Comparison of ENCODE assay signal across 8 mouse cellular contexts in the genomic region with DNA sequence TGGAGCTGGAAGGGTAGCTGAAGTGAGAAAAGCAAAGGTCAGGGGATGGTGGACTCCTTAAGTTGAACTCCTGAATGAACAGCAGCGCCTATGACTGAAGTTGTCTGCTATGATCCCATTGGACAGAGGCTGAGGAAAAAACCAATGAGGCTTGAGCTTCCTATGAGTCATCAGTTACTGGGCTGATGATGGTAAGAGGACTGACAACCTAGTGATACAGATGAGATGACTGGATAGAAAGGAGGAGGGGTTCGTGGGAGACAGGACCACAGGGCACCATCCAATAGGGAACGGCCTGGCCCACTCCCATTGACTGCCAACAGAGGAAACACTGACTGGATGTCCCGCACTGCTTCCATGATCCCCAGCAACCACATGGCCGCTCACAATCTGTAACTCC. TPM values are rescaled to one million over a fixed set of nuclear protein-coding genes. Genes with fewer than 3 reads are reported as not detected.
A peak's percentile ranks its signal among the peaks of the same experiment; 100 is the strongest.
DNase-seq lines count a peak whose midpoint lies in the region; ATAC-seq and TF ChIP-seq lines count a peak whose summit lies in the region.

No protein-coding gene starts in this region.

- H3K4me2 ChIP-seq in embryonic facial prominence, embryonic 12.5 days (replicated peaks): no peak overlapping the region
- H3K4me2 ChIP-seq in hindbrain, postnatal 0 days (ENCODE audit: low read depth, low read length): no peak overlapping the region
- no peak overlapping the region for H3K4me2 ChIP-seq in liver, embryonic 11.5 days
- H3K4me2 ChIP-seq in neural tube, embryonic 12.5 days (replicated peaks): no peak overlapping the region

- no peak for TF ChIP-seq CTCF in hindbrain, postnatal 0 days (IDR thresholded peaks at IDR 0.05; ENCODE audit: low read depth)

- DNase-seq in gastrocnemius, adult 18-20 months (ENCODE audit: low spot score): peak; percentile 45
- DNase-seq in gastrocnemius, postnatal 14 days: no peak
- DNase-seq in ES-CJ7 (ENCODE audit: low read depth, low spot score): peak; percentile 89
- peak; percentile 82 for DNase-seq in hindbrain, postnatal 0 days (ENCODE audit: low spot score)
- DNase-seq in liver, embryonic 11.5 days (ENCODE audit: low spot score): no peak
- no peak for DNase-seq in cerebellum, adult 9-11 months

- no peak overlapping the region for H3K4me3 ChIP-seq in embryonic facial prominence, embryonic 12.5 days
- no peak overlapping the region for H3K4me3 ChIP-seq in hindbrain, postnatal 0 days (ENCODE audit: low read length)
- no peak overlapping the region for H3K4me3 ChIP-seq in liver, embryonic 11.5 days (ENCODE audit: low read depth, low read length)
- H3K4me3 ChIP-seq in neural tube, embryonic 12.5 days: no peak overlapping the region

- H3K9ac ChIP-seq in embryonic facial prominence, embryonic 12.5 days: no peak overlapping the region
- no peak overlapping the region for H3K9ac ChIP-seq in hindbrain, postnatal 0 days (replicated peaks; ENCODE audit: low read length)
- no peak overlapping the region for H3K9ac ChIP-seq in liver, embryonic 11.5 days (ENCODE audit: low read depth, low read length)
- H3K9ac ChIP-seq in neural tube, embryonic 12.5 days: no peak overlapping the region

- no peaks in the 10 kb centered on the region for H3K9me3 ChIP-seq in embryonic facial prominence, embryonic 12.5 days
- H3K9me3 ChIP-seq in hindbrain, postnatal 0 days (ENCODE audit: low read length): no peaks in the 10 kb centered on the region
- no peaks in the 10 kb centered on the region for H3K9me3 ChIP-seq in liver, embryonic 11.5 days (ENCODE audit: control insufficient read depth, low read length)
- no peaks in the 10 kb centered on the region for H3K9me3 ChIP-seq in neural tube, embryonic 12.5 days

- no peak overlapping the region for H3K27ac ChIP-seq in embryonic facial prominence, embryonic 12.5 days
- H3K27ac ChIP-seq in hindbrain, postnatal 0 days: no peak overlapping the region
- H3K27ac ChIP-seq in liver, embryonic 11.5 days (ENCODE audit: low read depth, low read length): no peak overlapping the region
- H3K27ac ChIP-seq in neural tube, embryonic 12.5 days: no peak overlapping the region

- 0 out of 2 replicates have a peak, but pooled peaks cover 6% of the 10 kb centered on the region for H3K4me1 ChIP-seq in embryonic facial prominence, embryonic 12.5 days
- H3K4me1 ChIP-seq in hindbrain, postnatal 0 days (ENCODE audit: insufficient read depth, low read length): no peaks in the 10 kb centered on the region
- no peaks in the 10 kb centered on the region for H3K4me1 ChIP-seq in liver, embryonic 11.5 days (replicated peaks; ENCODE audit: control insufficient read depth, insufficient read depth, low read length)
- peaks cover 5% of the 10 kb centered on the region; the same call in 1 of the 2 replicates for H3K4me1 ChIP-seq in neural tube, embryonic 12.5 days

- peaks cover 19% of the 10 kb centered on the region for H3K27me3 ChIP-seq in embryonic facial prominence, embryonic 12.5 days
- peaks cover 3% of the 10 kb centered on the region; the same call in 1 of the 2 replicates for H3K27me3 ChIP-seq in hindbrain, postnatal 0 days (ENCODE audit: insufficient read depth, low read length)
- peaks cover 22% of the 10 kb centered on the region for H3K27me3 ChIP-seq in liver, embryonic 11.5 days (replicated peaks; ENCODE audit: control insufficient read depth, insufficient read depth, low read length)
- H3K27me3 ChIP-seq in neural tube, embryonic 12.5 days (replicated peaks): peaks cover 8% of the 10 kb centered on the region

- H3K36me3 ChIP-seq in embryonic facial prominence, embryonic 12.5 days: no peaks in the 10 kb centered on the region
- H3K36me3 ChIP-seq in hindbrain, postnatal 0 days (ENCODE audit: insufficient read depth, low read length): no peaks in the 10 kb centered on the region
- no peaks in the 10 kb centered on the region for H3K36me3 ChIP-seq in liver, embryonic 11.5 days (ENCODE audit: control insufficient read depth, insufficient read depth, low read length)
- no peaks in the 10 kb centered on the region for H3K36me3 ChIP-seq in neural tube, embryonic 12.5 days

- WGBS in embryonic facial prominence, embryonic 12.5 days: 14% methylated on average over 5 of the region's 5 CpGs
- 9% methylated on average over 5 of the region's 5 CpGs for WGBS in hindbrain, postnatal 0 days
- 20% methylated on average over 5 of the region's 5 CpGs for WGBS in liver, embryonic 11.5 days
- WGBS in neural tube, embryonic 12.5 days: 22% methylated on average over 5 of the region's 5 CpGs

- peak; percentile 81 for ATAC-seq in embryonic facial prominence, embryonic 12.5 days (ENCODE audit: insufficient number of reproducible peaks, insufficient read depth, low FRiP score, low TSS enrichment)
- peak; percentile 88 for ATAC-seq in hindbrain, postnatal 0 days
- ATAC-seq in liver, embryonic 11.5 days (replicated peaks; ENCODE audit: low FRiP score): peak; percentile 54
- peak; percentile 82 for ATAC-seq in neural tube, embryonic 12.5 days (ENCODE audit: low FRiP score, low read depth)

- intact Hi-C loops in gastrocnemius, postnatal 14 days (cut with DNase I; ENCODE audit: low total_unique reads): loop anchor here (5.0 to 10.0 kb wide), 3 partner anchors 42 to 165 kb away; a partner anchor contains a TSS

RNA-seq across cellular contexts. Expression of a gene that starts 12.5 kb away (rescaled TPM):
- total RNA-seq in gastrocnemius, adult 18-20 months (2021): not detected
- not detected for total RNA-seq in gastrocnemius, postnatal 14 days (2021)
- 0.43 and 0.48 TPM in 2 replicates for polyA plus RNA-seq in embryonic facial prominence, embryonic 12.5 days (2016; fragmentation: Nextera tagmentation; extraction: Ambion mirVana)
- not detected in 2 replicates for total RNA-seq in hindbrain, postnatal 0 days (2014; rRNA removed)
- 0.23 and 0.31 TPM in 2 replicates for polyA plus RNA-seq in hindbrain, postnatal 0 days (2015; fragmentation: Nextera tagmentation; extraction: Ambion mirVana)
- polyA plus RNA-seq in liver, embryonic 11.5 days (2014; fragmentation: Nextera tagmentation; extraction: Ambion mirVana): 0.26 and 0.56 TPM in 2 replicates
- polyA plus RNA-seq in neural tube, embryonic 12.5 days (2016; fragmentation: Nextera tagmentation; extraction: Ambion mirVana): 0.44 and 0.50 TPM in 2 replicates

RNA-seq across cellular contexts. Expression of a gene that starts 39.7 kb away (rescaled TPM):
- total RNA-seq in gastrocnemius, adult 18-20 months (2021): 1 to 10 TPM; 2.6 to 3.2 TPM
- 1 to 10 TPM; 2.3 to 3.6 TPM for total RNA-seq in gastrocnemius, postnatal 14 days (2021)
- 12.3 and 16.7 TPM in 2 replicates for polyA plus RNA-seq in embryonic facial prominence, embryonic 12.5 days (2016; fragmentation: Nextera tagmentation; extraction: Ambion mirVana)
- 30.9 and 31.3 TPM in 2 replicates for total RNA-seq in hindbrain, postnatal 0 days (2014; rRNA removed)
- polyA plus RNA-seq in hindbrain, postnatal 0 days (2015; fragmentation: Nextera tagmentation; extraction: Ambion mirVana): 23.5 and 24.1 TPM in 2 replicates
- polyA plus RNA-seq in liver, embryonic 11.5 days (2014; fragmentation: Nextera tagmentation; extraction: Ambion mirVana): 5.6 and 5.9 TPM in 2 replicates
- polyA plus RNA-seq in neural tube, embryonic 12.5 days (2016; fragmentation: Nextera tagmentation; extraction: Ambion mirVana): 12.3 and 15.0 TPM in 2 replicates

RNA-seq across cellular contexts. Expression of a gene that starts 40.4 kb away (rescaled TPM):
- total RNA-seq in gastrocnemius, adult 18-20 months (2021): 1 to 10 TPM; 2.9 TPM
- total RNA-seq in gastrocnemius, postnatal 14 days (2021): 10 to 100 TPM; 51.1 to 56.0 TPM
- 7.2 and 14.8 TPM in 2 replicates for polyA plus RNA-seq in embryonic facial prominence, embryonic 12.5 days (2016; fragmentation: Nextera tagmentation; extraction: Ambion mirVana)
- 12.1 and 16.7 TPM in 2 replicates for total RNA-seq in hindbrain, postnatal 0 days (2014; rRNA removed)
- 5.4 TPM in 2 replicates for polyA plus RNA-seq in hindbrain, postnatal 0 days (2015; fragmentation: Nextera tagmentation; extraction: Ambion mirVana)
- polyA plus RNA-seq in liver, embryonic 11.5 days (2014; fragmentation: Nextera tagmentation; extraction: Ambion mirVana): 0.61 and 0.67 TPM in 2 replicates
- polyA plus RNA-seq in neural tube, embryonic 12.5 days (2016; fragmentation: Nextera tagmentation; extraction: Ambion mirVana): 5.7 and 6.3 TPM in 2 replicates

RNA-seq across cellular contexts. Expression of a gene that starts 42.8 kb away (rescaled TPM):
- 10 to 100 TPM; 71.6 to 77.3 TPM for total RNA-seq in gastrocnemius, adult 18-20 months (2021)
- 10 to 100 TPM; 75.2 to 75.5 TPM for total RNA-seq in gastrocnemius, postnatal 14 days (2021)
- 119 and 131 TPM in 2 replicates for polyA plus RNA-seq in embryonic facial prominence, embryonic 12.5 days (2016; fragmentation: Nextera tagmentation; extraction: Ambion mirVana)
- total RNA-seq in hindbrain, postnatal 0 days (2014; rRNA removed): 180 and 195 TPM in 2 replicates
- 101 and 108 TPM in 2 replicates for polyA plus RNA-seq in hindbrain, postnatal 0 days (2015; fragmentation: Nextera tagmentation; extraction: Ambion mirVana)
- polyA plus RNA-seq in liver, embryonic 11.5 days (2014; fragmentation: Nextera tagmentation; extraction: Ambion mirVana): 86.1 and 90.8 TPM in 2 replicates
- 135 and 141 TPM in 2 replicates for polyA plus RNA-seq in neural tube, embryonic 12.5 days (2016; fragmentation: Nextera tagmentation; extraction: Ambion mirVana)

RNA-seq across cellular contexts. Expression of a gene that starts 48.0 kb away (rescaled TPM):
- total RNA-seq in gastrocnemius, adult 18-20 months (2021): 10 to 100 TPM; 34.9 to 37.0 TPM
- 10 to 100 TPM; 35.2 to 35.8 TPM for total RNA-seq in gastrocnemius, postnatal 14 days (2021)
- 69.9 and 72.6 TPM in 2 replicates for polyA plus RNA-seq in embryonic facial prominence, embryonic 12.5 days (2016; fragmentation: Nextera tagmentation; extraction: Ambion mirVana)
- total RNA-seq in hindbrain, postnatal 0 days (2014; rRNA removed): 51.5 and 64.8 TPM in 2 replicates
- 48.7 and 49.2 TPM in 2 replicates for polyA plus RNA-seq in hindbrain, postnatal 0 days (2015; fragmentation: Nextera tagmentation; extraction: Ambion mirVana)
- polyA plus RNA-seq in liver, embryonic 11.5 days (2014; fragmentation: Nextera tagmentation; extraction: Ambion mirVana): 30.8 and 31.5 TPM in 2 replicates
- polyA plus RNA-seq in neural tube, embryonic 12.5 days (2016; fragmentation: Nextera tagmentation; extraction: Ambion mirVana): 65.2 and 69.1 TPM in 2 replicates

Comparison
In these comparisons a context has a peak if more than half of its experiments do, and no peak if none do; other contexts are left out.
1. DNase-seq: peak in gastrocnemius, adult 18-20 months (single experiment), ES-CJ7 (single experiment) and hindbrain, postnatal 0 days (single experiment); none in gastrocnemius, postnatal 14 days (single experiment), liver, embryonic 11.5 days (single experiment) and cerebellum, adult 9-11 months (single experiment).
2. Peak in every context shown above with its lines, with median percentiles within 50 percentile points of each other: ATAC-seq.